Comparison of ENCODE assay signal across 8 mouse cellular contexts in the genomic region with DNA sequence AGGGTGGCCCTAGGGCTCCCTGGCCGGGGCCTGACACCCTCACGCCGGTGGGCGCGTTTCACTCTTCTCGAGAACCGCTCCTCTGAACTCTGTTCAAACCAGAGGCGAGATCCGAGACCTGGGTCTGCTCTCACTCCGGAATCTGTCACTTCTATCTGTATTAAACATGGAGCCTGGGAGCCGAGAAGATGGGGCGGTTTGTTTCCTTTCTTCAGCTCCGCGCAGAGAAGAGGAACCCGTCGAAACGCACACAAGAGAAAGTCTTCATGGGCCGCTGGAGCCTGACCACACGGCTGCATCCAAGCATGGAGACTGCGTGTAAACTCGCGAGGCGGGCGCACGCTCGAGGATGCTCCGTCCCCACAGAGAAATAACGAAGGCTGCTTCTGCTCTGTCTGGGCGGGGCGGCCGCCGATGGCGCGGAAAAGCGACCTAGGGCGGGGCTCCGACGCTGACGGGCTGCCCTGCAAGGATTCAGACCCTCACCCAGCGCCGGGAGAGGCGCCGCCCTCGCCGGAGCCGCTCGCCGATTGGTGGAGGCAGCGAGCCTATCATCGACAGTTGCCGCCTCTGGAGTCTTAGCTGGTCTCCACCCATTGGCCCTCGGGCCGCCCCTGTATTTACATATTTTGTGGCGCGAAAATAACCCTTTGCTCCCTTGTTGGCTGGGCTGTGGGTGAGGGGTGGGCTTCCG. TPM values are rescaled to one million over a fixed set of nuclear protein-coding genes. Genes with fewer than 3 reads are reported as not detected.
DNase-seq lines count a peak whose midpoint lies in the region; ATAC-seq and TF ChIP-seq lines count a peak whose summit lies in the region.

No protein-coding gene starts in this region.

- peak overlapping the region; percentile 77 for H3K9ac ChIP-seq in embryonic facial prominence, embryonic 14.5 days (ENCODE audit: low read depth, low read length)
- peak overlapping the region; percentile 74 for H3K9ac ChIP-seq in limb, embryonic 14.5 days (ENCODE audit: low read depth, low read length, severe bottlenecking)
- H3K9ac ChIP-seq in midbrain, embryonic 16.5 days (ENCODE audit: low read depth, low read length), result peak overlapping the region; percentile 62
- peak overlapping the region; percentile 27 for H3K9ac ChIP-seq in stomach, embryonic 15.5 days

- TF ChIP-seq POLR2A in limb, embryonic 14.5 days (IDR thresholded peaks at IDR 0.05; ENCODE audit: borderline replicate concordance, extremely low read depth, insufficient read depth, insufficient read length), result peak; percentile 64; the same call in 1 of the 2 replicates

- peak overlapping the region; percentile 90 for H3K4me2 ChIP-seq in embryonic facial prominence, embryonic 14.5 days (ENCODE audit: low read depth, low read length)
- H3K4me2 ChIP-seq in limb, embryonic 14.5 days (replicated peaks; ENCODE audit: low read depth, low read length, severe bottlenecking), result peak overlapping the region; percentile 78
- H3K4me2 ChIP-seq in midbrain, embryonic 16.5 days (ENCODE audit: low read length), result peak overlapping the region; percentile 83
- H3K4me2 ChIP-seq in stomach, embryonic 15.5 days, result peak overlapping the region; percentile 70

- H3K4me3 ChIP-seq in embryonic facial prominence, embryonic 14.5 days (ENCODE audit: low read depth, low read length), result peak overlapping the region; percentile 64
- peak overlapping the region; percentile 64 for H3K4me3 ChIP-seq in limb, embryonic 14.5 days (replicated peaks; ENCODE audit: low read length)
- H3K4me3 ChIP-seq in midbrain, embryonic 16.5 days (ENCODE audit: low read depth, low read length), result peak overlapping the region; percentile 55
- H3K4me3 ChIP-seq in stomach, embryonic 15.5 days (replicated peaks), result peak overlapping the region; percentile 58

- H3K27me3 ChIP-seq in embryonic facial prominence, embryonic 14.5 days (replicated peaks; ENCODE audit: control insufficient read depth, insufficient read depth, low read length), result no peaks in the 10 kb centered on the region
- no peaks in the 10 kb centered on the region for H3K27me3 ChIP-seq in limb, embryonic 14.5 days (ENCODE audit: control insufficient read depth, insufficient read depth, low read length)
- H3K27me3 ChIP-seq in midbrain, embryonic 16.5 days (ENCODE audit: control insufficient read depth, insufficient read depth, low read depth, low read length), result peaks cover 2% of the 10 kb centered on the region; the same call in 1 of the 2 replicates
- no peaks in the 10 kb centered on the region for H3K27me3 ChIP-seq in stomach, embryonic 15.5 days (replicated peaks)

- peaks cover 7% of the 10 kb centered on the region for H3K4me1 ChIP-seq in embryonic facial prominence, embryonic 14.5 days (ENCODE audit: control insufficient read depth, insufficient read depth, low read length)
- H3K4me1 ChIP-seq in limb, embryonic 14.5 days (ENCODE audit: control insufficient read depth, insufficient read depth, low read length), result peaks cover 5% of the 10 kb centered on the region
- H3K4me1 ChIP-seq in midbrain, embryonic 16.5 days (ENCODE audit: control insufficient read depth, insufficient read depth, low read length), result peaks cover 16% of the 10 kb centered on the region
- H3K4me1 ChIP-seq in stomach, embryonic 15.5 days, result peaks cover 4% of the 10 kb centered on the region

- intact Hi-C loops in heart, postnatal 36 days (cut with DNase I), result loop anchor here (1.0 to 2.0 kb wide), 2 partner anchors 10 to 1963 kb away; no protein-coding TSS in a partner anchor
- intact Hi-C loops in left cerebral cortex, postnatal 25 days (cut with DNase I), result loop anchor here (2.0 kb wide), 1 partner anchor 1961 kb away; no protein-coding TSS in a partner anchor

- no peaks in the 10 kb centered on the region for H3K36me3 ChIP-seq in embryonic facial prominence, embryonic 14.5 days (ENCODE audit: control insufficient read depth, insufficient read depth, low read length)
- H3K36me3 ChIP-seq in limb, embryonic 14.5 days (ENCODE audit: control insufficient read depth, insufficient read depth, low read length), result no peaks in the 10 kb centered on the region
- no peaks in the 10 kb centered on the region for H3K36me3 ChIP-seq in midbrain, embryonic 16.5 days (ENCODE audit: control insufficient read depth, insufficient read depth, low read length)
- H3K36me3 ChIP-seq in stomach, embryonic 15.5 days, result no peaks in the 10 kb centered on the region

- under 1% methylated on average over 44 of the region's 56 CpGs for WGBS in embryonic facial prominence, embryonic 14.5 days
- WGBS in limb, embryonic 14.5 days, result 0% methylated on average over 52 of the region's 56 CpGs
- WGBS in midbrain, embryonic 16.5 days, result under 1% methylated on average over 56 of the region's 56 CpGs
- WGBS in stomach, embryonic 15.5 days, result under 1% methylated on average over 56 of the region's 56 CpGs

- peak; percentile 61 for ATAC-seq in CD4-positive, CD25-positive, alpha-beta regulatory T cell, adult 4 months
- peak; percentile 58 for ATAC-seq in activated CD4-positive, CD25-positive, alpha-beta regulatory T cell, adult 4 months
- peak; percentile 96 for ATAC-seq in embryonic facial prominence, embryonic 14.5 days (ENCODE audit: low read depth)
- peak; percentile 91 for ATAC-seq in limb, embryonic 14.5 days (ENCODE audit: low FRiP score, low read depth)
- ATAC-seq in midbrain, embryonic 16.5 days, result peak; percentile 93
- ATAC-seq in stomach, embryonic 15.5 days (ENCODE audit: insufficient read depth, low FRiP score, low read depth), result peak; percentile 91

- H3K27ac ChIP-seq in embryonic facial prominence, embryonic 14.5 days (replicated peaks; ENCODE audit: low read depth, low read length), result peak overlapping the region; percentile 94
- peak overlapping the region; percentile 87 for H3K27ac ChIP-seq in limb, embryonic 14.5 days (replicated peaks; ENCODE audit: low read depth, low read length)
- H3K27ac ChIP-seq in midbrain, embryonic 16.5 days (ENCODE audit: low read length), result peak overlapping the region; percentile 72
- peak overlapping the region; percentile 94 for H3K27ac ChIP-seq in stomach, embryonic 15.5 days

- peak; percentile 99 for DNase-seq in embryonic facial prominence, embryonic 14.5 days (ENCODE audit: low spot score)
- peak; percentile 56 to 76 for DNase-seq in heart, postnatal 36 days
- DNase-seq in limb, embryonic 14.5 days (ENCODE audit: low spot score), result peak; percentile 99
- DNase-seq in left cerebral cortex, postnatal 25 days (ENCODE audit: low spot score in 2 of 2), result no peak

- H3K9me3 ChIP-seq in embryonic facial prominence, embryonic 14.5 days (ENCODE audit: control insufficient read depth, low read length), result no peaks in the 10 kb centered on the region
- H3K9me3 ChIP-seq in limb, embryonic 14.5 days (ENCODE audit: control insufficient read depth, low read length), result no peaks in the 10 kb centered on the region
- no peaks in the 10 kb centered on the region for H3K9me3 ChIP-seq in midbrain, embryonic 16.5 days (replicated peaks; ENCODE audit: control insufficient read depth, low read length, poor library complexity, severe bottlenecking)
- H3K9me3 ChIP-seq in stomach, embryonic 15.5 days, result no peaks in the 10 kb centered on the region

RNA-seq across cellular contexts. Expression of a gene that starts 3.0 kb away (rescaled TPM):
- 1 to 10 TPM; 1.2 to 3.0 TPM for polyA plus RNA-seq in CD4-positive, CD25-positive, alpha-beta regulatory T cell, adult 4 months (2017; shearing (Covaris generic))
- 1 to 10 TPM; 2.5 to 4.6 TPM for polyA plus RNA-seq in activated CD4-positive, CD25-positive, alpha-beta regulatory T cell, adult 4 months (2017; shearing (Covaris generic))
- 49.4 and 61.6 TPM in 2 replicates for polyA plus RNA-seq in embryonic facial prominence, embryonic 14.5 days (2014; fragmentation: Nextera tagmentation; extraction: Ambion mirVana)
- under 1 TPM; 0.19 to 0.22 TPM for total RNA-seq in heart, postnatal 36 days (2021)
- polyA plus RNA-seq in limb, embryonic 14.5 days (2012; rRNA removed), result 28.4 and 34.6 TPM in 2 replicates
- polyA plus RNA-seq in limb, embryonic 14.5 days (2014; fragmentation: Nextera tagmentation; extraction: Ambion mirVana), result 60.8 and 71.0 TPM in 2 replicates
- 17.1 and 24.0 TPM in 2 replicates for polyA plus RNA-seq in midbrain, embryonic 16.5 days (2015; fragmentation: Nextera tagmentation; extraction: Ambion mirVana)
- polyA plus RNA-seq in stomach, embryonic 15.5 days (2015; fragmentation: Nextera tagmentation; extraction: Ambion mirVana), result 64.3 and 72.4 TPM in 2 replicates
- under 1 TPM in 1 of 2 experiments, not detected in 1; 0.16 TPM for total RNA-seq in left cerebral cortex, postnatal 25 days (2021)

RNA-seq across cellular contexts. Expression of a gene that starts 46.1 kb away (rescaled TPM):
- polyA plus RNA-seq in CD4-positive, CD25-positive, alpha-beta regulatory T cell, adult 4 months (2017; shearing (Covaris generic)), result 10 to 100 TPM; 37.2 to 48.8 TPM
- 10 to 100 TPM; 29.2 to 30.3 TPM for polyA plus RNA-seq in activated CD4-positive, CD25-positive, alpha-beta regulatory T cell, adult 4 months (2017; shearing (Covaris generic))
- polyA plus RNA-seq in embryonic facial prominence, embryonic 14.5 days (2014; fragmentation: Nextera tagmentation; extraction: Ambion mirVana), result 39.6 and 40.6 TPM in 2 replicates
- 10 to 100 TPM; 26.8 to 28.4 TPM for total RNA-seq in heart, postnatal 36 days (2021)
- polyA plus RNA-seq in limb, embryonic 14.5 days (2012; rRNA removed), result 190 and 210 TPM in 2 replicates
- 43.3 and 50.9 TPM in 2 replicates for polyA plus RNA-seq in limb, embryonic 14.5 days (2014; fragmentation: Nextera tagmentation; extraction: Ambion mirVana)
- 105 and 141 TPM in 2 replicates for polyA plus RNA-seq in midbrain, embryonic 16.5 days (2015; fragmentation: Nextera tagmentation; extraction: Ambion mirVana)
- 92.7 and 95.4 TPM in 2 replicates for polyA plus RNA-seq in stomach, embryonic 15.5 days (2015; fragmentation: Nextera tagmentation; extraction: Ambion mirVana)
- 10 to 100 TPM; 74.1 to 80.5 TPM for total RNA-seq in left cerebral cortex, postnatal 25 days (2021)

Comparison
In these comparisons a context has a peak if more than half of its experiments do, and no peak if none do; other contexts are left out.
1. DNase-seq: peak in embryonic facial prominence, embryonic 14.5 days (single experiment), heart, postnatal 36 days (2 of 2) and limb, embryonic 14.5 days (single experiment); none in left cerebral cortex, postnatal 25 days (0 of 2).
2. H3K9ac ChIP-seq: peak in every context shown above with its lines; median percentile 77 in embryonic facial prominence, embryonic 14.5 days; 74 in limb, embryonic 14.5 days; 62 in midbrain, embryonic 16.5 days; 27 in stomach, embryonic 15.5 days.
3. Peak in every context shown above with its lines, with median percentiles within 50 percentile points of each other: ATAC-seq, H3K27ac ChIP-seq, H3K4me2 ChIP-seq and H3K4me3 ChIP-seq.